ENCODE assay signal across 16 mouse cellular contexts in the genomic region with DNA sequence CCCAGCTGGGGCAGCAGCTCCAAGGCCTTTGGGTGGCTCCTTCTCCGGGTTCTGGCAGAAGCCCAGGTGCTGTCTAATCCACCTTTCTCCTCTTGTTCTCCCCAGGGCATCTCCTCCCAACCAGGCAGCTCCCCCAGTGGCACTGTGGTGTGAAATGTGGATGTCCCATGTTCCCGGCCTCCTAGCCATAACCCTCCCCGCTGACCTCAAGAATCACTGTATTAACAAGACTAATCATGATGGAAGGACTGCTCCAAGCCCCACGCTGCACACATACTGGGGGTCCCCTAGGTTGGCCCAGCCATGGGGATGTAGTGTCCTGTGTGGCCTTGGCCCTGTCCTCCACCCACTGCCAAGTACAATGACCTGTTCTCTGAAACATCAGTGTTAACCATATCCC. TPM values are rescaled to one million over a fixed set of nuclear protein-coding genes. Genes with fewer than 3 reads are reported as not detected.
DNase-seq lines count a peak whose midpoint lies in the region; ATAC-seq and TF ChIP-seq lines count a peak whose summit lies in the region.
"Had no signal": no experiment of that assay in that cellular context is flagged by ENCODE, and none has a peak within 500 bp of the region (broad histone marks: within the 10 kb centered on the region; RNA-seq: fewer than 3 reads in every experiment).

No protein-coding gene starts in this region.

- H3K4me1 ChIP-seq in heart, embryonic 13.5 days = peaks cover 73% of the 10 kb centered on the region
- H3K4me1 ChIP-seq in lung, embryonic 14.5 days (ENCODE audit: insufficient read depth) = peaks cover 14% of the 10 kb centered on the region
- H3K4me1 ChIP-seq in small intestine, adult 2 months (ENCODE audit: control insufficient read depth, insufficient read depth, insufficient read length, low read length) = peaks cover 18% of the 10 kb centered on the region

- WGBS in heart, embryonic 13.5 days = 82% methylated on average over 4 of the region's 4 CpGs
- WGBS in lung, embryonic 14.5 days = 79% methylated on average over 4 of the region's 4 CpGs
- WGBS in small intestine, adult 2 months = 74% methylated on average over 4 of the region's 4 CpGs

- no peak for ATAC-seq in heart, embryonic 13.5 days (ENCODE audit: extremely low read depth, insufficient number of reproducible peaks, low FRiP score, low TSS enrichment)
- no peak for ATAC-seq in lung, embryonic 14.5 days (ENCODE audit: insufficient read depth)
- ATAC-seq: forebrain, embryonic 16.5 days had no signal

- intact Hi-C loops in heart, postnatal 36 days (cut with DNase I) = no loop called here

- peak; percentile 62 to 74 for DNase-seq in adrenal gland, adult (ENCODE audit: inconsistent age in 2 of 2, low spot score in 1 of 2)
- no peak for DNase-seq in adrenal gland, adult 8-10 months
- DNase-seq in heart, postnatal 36 days = no peak
- no peak for DNase-seq in lung, embryonic 14.5 days
- no peak for DNase-seq in lung, postnatal 14 days
- no peak for DNase-seq in cerebellum, adult 8-10 months
- DNase-seq: cerebellum, postnatal 25 days; thymus, postnatal 25 days had no signal

- H3K27ac ChIP-seq in heart, embryonic 13.5 days (replicated peaks) = peak overlapping the region; percentile 84
- H3K27ac ChIP-seq in lung, embryonic 14.5 days (ENCODE audit: low read depth) = no peak overlapping the region
- H3K27ac ChIP-seq in small intestine, adult 2 months (ENCODE audit: insufficient read depth, low read depth, low read length) = peak overlapping the region; percentile 9; the same call in 1 of the 2 replicates
- H3K27ac ChIP-seq: midbrain, embryonic 12.5 days had no signal

- peak overlapping the region; percentile 80 for H3K9ac ChIP-seq in heart, embryonic 13.5 days
- peak overlapping the region; percentile 7; the same call in 1 of the 2 replicates for H3K9ac ChIP-seq in lung, embryonic 14.5 days
- H3K9ac ChIP-seq: midbrain, embryonic 12.5 days had no signal

- H3K4me3 ChIP-seq in heart, embryonic 13.5 days = no peak overlapping the region
- no peak overlapping the region for H3K4me3 ChIP-seq in lung, embryonic 14.5 days (ENCODE audit: low read depth, low read length)
- no peak overlapping the region for H3K4me3 ChIP-seq in small intestine, adult 2 months (ENCODE audit: low read depth, low read length)
- H3K4me3 ChIP-seq: midbrain, embryonic 12.5 days had no signal

- H3K9me3 ChIP-seq in heart, embryonic 13.5 days = no peaks in the 10 kb centered on the region
- H3K9me3 ChIP-seq in lung, embryonic 14.5 days (ENCODE audit: low read depth, low read length) = no peaks in the 10 kb centered on the region
- H3K9me3 ChIP-seq: midbrain, embryonic 12.5 days had no signal

- H3K36me3 ChIP-seq in heart, embryonic 13.5 days = peaks cover 58% of the 10 kb centered on the region
- peaks cover 62% of the 10 kb centered on the region for H3K36me3 ChIP-seq in lung, embryonic 14.5 days (ENCODE audit: insufficient read depth)
- no peaks in the 10 kb centered on the region for H3K36me3 ChIP-seq in small intestine, adult 2 months (ENCODE audit: control insufficient read depth, insufficient read depth, low read length)

- TF ChIP-seq CTCF in lung, embryonic 14.5 days (IDR thresholded peaks at IDR 0.05; ENCODE audit: low read depth) = no peak
- no peak for TF ChIP-seq CTCF in small intestine, adult 2 months (IDR thresholded peaks at IDR 0.05; ENCODE audit: extremely low read depth, insufficient read length, insufficient replicate concordance, low read depth, low read length)

- no peaks in the 10 kb centered on the region for H3K27me3 ChIP-seq in heart, embryonic 13.5 days (replicated peaks)
- no peaks in the 10 kb centered on the region for H3K27me3 ChIP-seq in lung, embryonic 14.5 days (ENCODE audit: insufficient read depth, low read length)
- no peaks in the 10 kb centered on the region; the same call in 1 of the 2 replicates for H3K27me3 ChIP-seq in small intestine, adult 2 months (ENCODE audit: control insufficient read depth, insufficient read depth, low read length)
- H3K27me3 ChIP-seq: Patski had no signal

- TF ChIP-seq POLR2A in small intestine, adult 2 months (IDR thresholded peaks at IDR 0.05; ENCODE audit: low read depth, low read length) = no peak

- 0 out of 2 replicates have a peak overlapping the region, but pooled peaks have one; percentile 65 for H3K4me2 ChIP-seq in heart, embryonic 13.5 days
- H3K4me2 ChIP-seq in lung, embryonic 14.5 days = no peak overlapping the region
- H3K4me2 ChIP-seq: midbrain, embryonic 12.5 days had no signal

RNA-seq across cellular contexts. Expression of a gene that starts 1.5 kb away (rescaled TPM):
- total RNA-seq in adrenal gland, adult 8-10 months (2022) = 100 to 1,000 TPM; 118 to 287 (median 209) TPM
- 19.3 and 20.0 TPM in 2 replicates for polyA plus RNA-seq in heart, embryonic 13.5 days (2015; fragmentation: Nextera tagmentation; extraction: Ambion mirVana)
- 100 to 1,000 TPM; 512 to 563 TPM for total RNA-seq in heart, postnatal 36 days (2021)
- 20.9 and 23.0 TPM in 2 replicates for polyA plus RNA-seq in lung, embryonic 14.5 days (2014; fragmentation: Nextera tagmentation; extraction: Ambion mirVana)
- polyA plus RNA-seq in small intestine, adult 2 months (2012; rRNA removed) = 353 and 387 TPM in 2 replicates

RNA-seq across cellular contexts. Expression of a gene that starts 6.1 kb away (rescaled TPM):
- 10 to 100 TPM; 54.9 to 74.1 (median 62.4) TPM for total RNA-seq in adrenal gland, adult 8-10 months (2022)
- polyA plus RNA-seq in heart, embryonic 13.5 days (2015; fragmentation: Nextera tagmentation; extraction: Ambion mirVana) = 11.3 and 13.9 TPM in 2 replicates
- total RNA-seq in heart, postnatal 36 days (2021) = 10 to 100 TPM; 48.8 to 52.4 TPM
- 18.5 and 19.2 TPM in 2 replicates for polyA plus RNA-seq in lung, embryonic 14.5 days (2014; fragmentation: Nextera tagmentation; extraction: Ambion mirVana)
- polyA plus RNA-seq in small intestine, adult 2 months (2012; rRNA removed) = 13.9 and 16.3 TPM in 2 replicates

RNA-seq across cellular contexts. Expression of a gene that starts 12.2 kb away (rescaled TPM):
- total RNA-seq in adrenal gland, adult 8-10 months (2022) = 10 to 100 TPM; 16.8 to 27.8 (median 20.2) TPM
- polyA plus RNA-seq in heart, embryonic 13.5 days (2015; fragmentation: Nextera tagmentation; extraction: Ambion mirVana) = 5.9 and 6.0 TPM in 2 replicates
- 10 to 100 TPM in 1 of 2 experiments, 1 to 10 TPM in 1; 7.2 to 10.2 TPM for total RNA-seq in heart, postnatal 36 days (2021)
- 11.6 and 12.7 TPM in 2 replicates for polyA plus RNA-seq in lung, embryonic 14.5 days (2014; fragmentation: Nextera tagmentation; extraction: Ambion mirVana)
- 14.1 and 14.5 TPM in 2 replicates for polyA plus RNA-seq in small intestine, adult 2 months (2012; rRNA removed)

RNA-seq across cellular contexts. Expression of a gene that starts 27.7 kb away (rescaled TPM):
- under 1 TPM in 1 of 4 experiments, not detected in 3; 0.24 TPM for total RNA-seq in adrenal gland, adult 8-10 months (2022)
- not detected in 2 replicates for polyA plus RNA-seq in heart, embryonic 13.5 days (2015; fragmentation: Nextera tagmentation; extraction: Ambion mirVana)
- total RNA-seq in heart, postnatal 36 days (2021) = not detected
- not detected in 2 replicates for polyA plus RNA-seq in lung, embryonic 14.5 days (2014; fragmentation: Nextera tagmentation; extraction: Ambion mirVana)
- polyA plus RNA-seq in small intestine, adult 2 months (2012; rRNA removed) = not detected in 2 replicates
- total RNA-seq: adrenal gland, adult 18-20 months had no signal
- polyA plus RNA-seq: embryonic facial prominence, embryonic 14.5 days; liver, embryonic 16.5 days; midbrain, embryonic 12.5 days; Patski had no signal

RNA-seq across cellular contexts. Expression of a gene that starts 36.0 kb away (rescaled TPM):
- not detected for total RNA-seq in adrenal gland, adult 8-10 months (2022)
- polyA plus RNA-seq in heart, embryonic 13.5 days (2015; fragmentation: Nextera tagmentation; extraction: Ambion mirVana) = 1.2 and 2.1 TPM in 2 replicates
- total RNA-seq in heart, postnatal 36 days (2021) = not detected
- 3.0 and 4.0 TPM in 2 replicates for polyA plus RNA-seq in lung, embryonic 14.5 days (2014; fragmentation: Nextera tagmentation; extraction: Ambion mirVana)
- not detected in 2 replicates for polyA plus RNA-seq in small intestine, adult 2 months (2012; rRNA removed)
- total RNA-seq: adrenal gland, adult 18-20 months had no signal

Comparison
In these comparisons a context has a peak if more than half of its experiments do, and no peak if none do; other contexts are left out.
1. DNase-seq: peak in adrenal gland, adult (2 of 2); none in adrenal gland, adult 8-10 months (single experiment), heart, postnatal 36 days (0 of 2), lung, embryonic 14.5 days (single experiment), lung, postnatal 14 days (single experiment) and cerebellum, adult 8-10 months (single experiment).
2. RNA of a gene that starts 1.5 kb away (polyA plus RNA-seq): 353 to 387 TPM in small intestine, adult 2 months; 20.9 to 23.0 TPM in lung, embryonic 14.5 days and 19.3 to 20.0 TPM in heart, embryonic 13.5 days; every median in the first group is over 10 times any median in the second.